Mouse (Mus musculus) MEL (cell line): ENCODE measurements around the gene Prss1.
"Not testable (repeated sequence)": the region's sequence is repeated elsewhere in the genome, so short reads cannot be mapped to it uniquely, and the experiment has no call there.

Source experiments
- MEF2A ChIP-seq: IDR thresholded peaks from 2 replicates; pipeline ENCODE4 v1.6.1; 2014; ENCODE audit warnings: low read depth, mild to moderate bottlenecking, inconsistent platforms, low read length, improper control_type of control experiment; ENCODE audit not compliant: poor library complexity, insufficient replicate concordance, severe bottlenecking; ENCODE audit errors: extremely low read depth
- USF1 ChIP-seq: IDR thresholded peaks from 2 replicates; pipeline ENCODE4 v1.6.1; 2014; ENCODE audit warnings: low read depth, mild to moderate bottlenecking, inconsistent platforms, low read length, improper control_type of control experiment, moderate library complexity

DNA sequence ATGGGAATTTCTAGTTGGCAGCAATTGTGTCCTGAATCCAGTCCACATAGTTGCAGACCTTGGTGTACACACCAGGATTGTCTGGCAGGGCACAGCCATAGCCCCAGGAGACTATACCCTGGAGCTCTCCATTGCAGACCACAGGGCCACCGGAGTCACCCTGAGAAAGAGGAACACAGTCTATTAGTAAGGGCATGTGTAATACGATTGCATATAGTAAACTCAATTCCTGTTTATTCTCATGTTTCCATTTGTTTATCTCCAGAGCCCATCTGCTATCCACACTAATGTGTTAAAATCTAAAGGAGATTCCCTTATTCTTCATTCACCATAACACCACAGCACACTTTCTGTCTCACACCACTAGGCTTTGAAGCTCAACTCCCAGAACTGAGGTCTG is 16.5 kb upstream of the Prss1 start:
- not testable (repeated sequence) for TF ChIP-seq USF1, MEF2A
